Mouse (Mus musculus): ENCODE results near the gene Kcnd3. TPM values are rescaled to one million over a fixed set of nuclear protein-coding genes. Genes with fewer than 3 reads are reported as not detected.
A peak's percentile ranks its signal among the peaks of the same experiment; 100 is the strongest.

Gene Kcnd3
- total RNA-seq, 2 experiments from 2014 or later = 49.4 to 55.7 TPM

DNA sequence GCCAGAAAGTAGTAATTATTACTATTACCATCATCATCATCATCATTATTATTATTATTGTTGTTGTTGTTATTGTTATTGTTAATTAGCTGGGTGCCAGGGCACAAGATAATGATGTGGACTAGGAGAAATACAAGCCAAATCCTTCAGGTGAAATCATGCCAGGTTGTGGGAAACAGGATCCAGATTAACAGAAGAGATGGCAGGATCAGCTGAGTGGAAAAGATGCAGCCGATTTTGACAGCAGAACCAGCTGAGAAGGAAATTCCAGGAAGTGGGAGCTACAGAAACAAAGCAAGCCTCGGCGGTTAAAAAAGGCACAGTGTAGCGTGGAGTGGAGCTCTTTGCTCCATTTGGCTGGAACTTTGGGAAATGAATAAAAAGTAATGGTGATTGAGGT lies 171.0 kb downstream of the Kcnd3 start:
- intact Hi-C loops (cut with DNase I) = no loop called here
- no peak for DNase-seq (ENCODE audit: low spot score in 2 of 2)

GRCm38 (mm10) chr3:105625961-105626360 lies 173.8 kb downstream of the Kcnd3 start:
- no peak for DNase-seq (ENCODE audit: low spot score in 2 of 2)
- intact Hi-C loops (cut with DNase I) = no loop called here

GRCm38 (mm10) chr3:105627258-105627657 lies 175.1 kb downstream of the Kcnd3 start:
- no peak for DNase-seq (ENCODE audit: low spot score in 2 of 2)
- intact Hi-C loops (cut with DNase I) = no loop called here

- no peak for DNase-seq (ENCODE audit: low spot score in 2 of 2)
- intact Hi-C loops (cut with DNase I) = no loop called here
Measured at GRCm38 (mm10) chr3:105632296-105632695, 180.2 kb downstream of the Kcnd3 start.

DNA sequence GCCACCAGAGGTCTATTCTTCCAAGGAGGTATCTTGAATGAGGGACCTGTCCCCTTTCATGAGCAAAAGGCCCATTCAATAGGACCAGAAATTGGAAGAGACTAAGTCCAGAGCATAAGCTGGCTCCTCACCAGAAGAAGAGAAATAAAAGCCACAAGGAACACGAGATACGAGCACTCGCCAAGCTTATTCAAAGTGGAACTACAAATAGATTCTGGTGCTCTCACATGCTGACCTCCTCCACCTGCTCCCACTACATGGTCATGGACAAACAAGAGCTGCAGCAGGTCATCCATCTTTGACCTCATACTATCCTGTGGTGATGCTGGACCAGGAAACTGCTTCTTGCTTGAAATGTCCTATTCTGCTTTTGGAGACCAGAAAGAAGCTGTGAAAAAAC lies 180.9 kb downstream of the Kcnd3 start:
- intact Hi-C loops (cut with DNase I) = no loop called here
- no peak for DNase-seq (ENCODE audit: low spot score in 2 of 2)

GRCm38 (mm10) chr3:105642186-105642585 lies 190.1 kb downstream of the Kcnd3 start:
- intact Hi-C loops (cut with DNase I) = no loop called here
- DNase-seq (ENCODE audit: low spot score in 2 of 2) = peak; percentile 21 to 34

GRCm38 (mm10) chr3:105643566-105643965 lies 191.4 kb downstream of the Kcnd3 start:
- no peak for DNase-seq (ENCODE audit: low spot score in 2 of 2)
- intact Hi-C loops (cut with DNase I) = no loop called here

DNA sequence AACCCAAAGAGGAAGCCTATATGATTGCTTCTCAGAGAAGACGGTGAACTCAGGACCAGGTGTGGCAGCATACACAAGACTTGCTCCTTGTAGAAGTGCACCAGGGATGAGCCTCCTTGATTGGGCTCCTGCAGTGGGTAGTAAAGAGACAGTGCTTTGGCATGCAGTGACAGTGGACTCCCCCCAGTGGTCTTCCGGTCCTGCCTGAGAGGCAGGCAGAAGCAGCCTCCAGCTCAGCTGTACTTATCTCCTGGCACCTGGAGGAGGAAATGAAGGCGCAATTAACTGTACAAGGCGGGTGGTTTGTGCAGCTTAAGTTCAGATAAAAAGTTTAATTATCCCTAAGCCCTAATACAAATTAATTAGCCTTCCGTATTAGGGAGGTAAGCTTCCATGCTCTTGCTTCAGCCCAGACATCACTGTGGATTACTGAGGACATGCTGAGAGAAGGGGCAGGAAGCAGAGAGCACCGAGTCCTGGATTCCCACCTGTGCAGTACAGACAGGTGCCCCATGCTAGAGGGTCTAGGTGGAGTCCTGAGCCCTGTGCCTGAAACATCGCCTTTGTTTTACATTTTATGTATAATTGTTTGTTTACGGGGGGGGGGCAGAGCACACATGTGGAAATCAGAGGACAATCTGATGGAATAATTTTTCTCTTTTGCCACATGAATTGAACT lies 196.9 kb downstream of the Kcnd3 start:
- intact Hi-C loops (cut with DNase I) = no loop called here
- DNase-seq (ENCODE audit: low spot score in 2 of 2) = no peak

DNA sequence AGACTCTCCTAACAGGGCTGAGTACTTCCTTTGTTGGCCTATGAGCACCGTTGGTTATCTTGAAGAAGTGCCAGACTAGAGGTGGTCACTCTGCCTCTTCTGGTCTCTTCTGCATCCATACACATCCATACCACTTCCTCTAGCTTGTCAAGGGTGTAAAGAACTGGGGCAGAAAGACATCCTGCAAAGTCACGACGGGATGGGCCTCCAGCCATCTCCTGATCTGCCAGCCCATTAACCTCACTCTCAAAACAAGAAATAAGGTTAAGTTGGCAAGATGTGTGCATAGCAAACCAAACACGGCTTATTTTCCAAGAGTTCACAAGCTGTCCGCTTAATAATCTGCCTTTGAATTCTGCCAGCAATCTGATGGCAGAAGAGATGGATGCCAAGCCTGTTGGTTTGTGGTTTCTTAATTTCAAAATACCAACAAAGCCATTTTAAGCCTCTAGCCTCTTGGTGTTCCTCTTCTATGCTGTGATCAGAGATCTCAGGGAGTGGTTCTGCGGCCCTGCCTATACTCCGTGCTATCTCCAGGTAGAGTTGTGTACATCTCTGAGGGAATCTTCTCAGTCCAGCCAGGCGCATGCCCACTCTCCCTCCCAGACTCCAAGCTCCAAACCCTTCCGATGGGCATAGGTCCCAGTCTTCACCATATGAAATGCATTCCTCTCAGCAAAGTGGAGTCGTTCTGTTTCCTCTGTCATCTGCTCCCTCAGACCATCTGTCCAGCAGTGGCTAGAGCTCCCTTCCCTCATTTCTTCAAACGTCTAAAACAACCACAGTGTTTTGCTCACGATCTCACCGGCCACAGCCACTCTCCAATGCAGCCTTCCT lies 201.6 kb downstream of the Kcnd3 start:
- intact Hi-C loops (cut with DNase I) = no loop called here

GRCm38 (mm10) chr3:105655031-105655585 lies 203.0 kb downstream of the Kcnd3 start:
- no peak for DNase-seq (ENCODE audit: low spot score in 2 of 2)
- intact Hi-C loops (cut with DNase I) = no loop called here

More for the DNA sequence above, 201.6 kb downstream of the Kcnd3 start:
- peak in 1 of 2 experiments; percentile 68 for DNase-seq (ENCODE audit: low spot score in 2 of 2)

- no peak for DNase-seq (ENCODE audit: low spot score in 2 of 2)
- intact Hi-C loops (cut with DNase I) = no loop called here
Measured at GRCm38 (mm10) chr3:105660530-105660929, 208.4 kb downstream of the Kcnd3 start.

DNA sequence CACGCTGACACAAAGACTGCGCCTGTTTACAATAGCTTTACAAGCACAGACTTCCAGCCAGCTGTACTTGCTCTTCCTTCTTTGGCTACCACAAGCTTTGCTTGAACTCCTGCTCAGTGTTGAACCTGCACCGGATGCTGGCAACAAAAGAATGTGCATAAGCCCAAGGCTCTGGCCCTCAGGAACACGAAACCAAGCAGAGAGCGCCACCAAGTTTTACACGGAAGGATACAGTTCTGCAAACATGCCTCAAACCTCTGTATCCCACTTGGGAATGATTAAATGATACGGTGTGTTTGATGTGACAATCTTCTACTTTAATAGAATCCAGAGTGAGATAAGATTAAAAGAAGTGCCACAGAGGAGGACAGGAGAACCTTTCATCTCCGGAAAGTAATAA lies 210.9 kb downstream of the Kcnd3 start:
- no peak for DNase-seq (ENCODE audit: low spot score in 2 of 2)
- intact Hi-C loops (cut with DNase I) = no loop called here

DNA sequence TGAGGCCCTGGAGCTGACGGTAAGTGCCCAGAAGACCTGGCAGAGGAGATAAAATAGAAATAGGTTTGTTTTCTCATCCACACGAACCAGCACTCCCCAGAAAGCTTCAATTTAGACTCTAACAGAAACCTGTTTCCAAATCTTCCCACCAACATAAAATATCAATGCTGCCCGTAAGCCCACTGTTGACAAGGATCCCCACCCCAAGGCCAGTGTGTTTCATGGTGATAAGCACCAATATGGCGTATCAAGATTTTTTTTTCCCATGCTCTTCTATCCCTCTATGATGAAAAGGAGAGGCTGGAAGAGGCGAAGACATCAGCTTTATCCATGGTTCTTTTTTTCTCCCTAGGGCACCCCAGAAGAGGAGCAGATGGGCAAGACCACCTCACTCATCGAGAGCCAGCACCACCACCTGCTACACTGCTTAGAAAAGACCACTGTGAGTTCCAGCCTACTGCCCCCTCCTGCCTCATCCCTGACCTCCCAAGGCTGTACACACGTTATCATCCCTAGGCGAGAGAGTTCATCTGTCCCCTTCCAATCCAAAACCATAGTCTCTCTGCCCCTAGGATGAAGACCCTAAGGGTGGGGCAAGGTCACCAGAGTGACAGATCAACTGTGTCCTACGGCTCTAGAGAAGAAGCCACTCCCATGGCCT lies 213.1 kb downstream of the Kcnd3 start:
- intact Hi-C loops (cut with DNase I) = loop anchor here (5.0 kb wide), 1 partner anchor 213 kb away; the partner anchor contains the start of gene Kcnd3
- DNase-seq (ENCODE audit: low spot score in 2 of 2) = no peak

- no peak for DNase-seq (ENCODE audit: low spot score in 2 of 2)
- intact Hi-C loops (cut with DNase I) = loop anchor here (5.0 kb wide), 1 partner anchor 215 kb away; the partner anchor contains the start of gene Kcnd3
Measured at GRCm38 (mm10) chr3:105666996-105667523, 214.9 kb downstream of the Kcnd3 start.

- intact Hi-C loops (cut with DNase I) = loop anchor here (5.0 kb wide), 1 partner anchor 216 kb away; the partner anchor contains the start of gene Kcnd3
- peak; percentile 16 to 72 for DNase-seq (ENCODE audit: low spot score in 2 of 2)
Measured at GRCm38 (mm10) chr3:105668161-105668560, 216.0 kb downstream of the Kcnd3 start.

DNA sequence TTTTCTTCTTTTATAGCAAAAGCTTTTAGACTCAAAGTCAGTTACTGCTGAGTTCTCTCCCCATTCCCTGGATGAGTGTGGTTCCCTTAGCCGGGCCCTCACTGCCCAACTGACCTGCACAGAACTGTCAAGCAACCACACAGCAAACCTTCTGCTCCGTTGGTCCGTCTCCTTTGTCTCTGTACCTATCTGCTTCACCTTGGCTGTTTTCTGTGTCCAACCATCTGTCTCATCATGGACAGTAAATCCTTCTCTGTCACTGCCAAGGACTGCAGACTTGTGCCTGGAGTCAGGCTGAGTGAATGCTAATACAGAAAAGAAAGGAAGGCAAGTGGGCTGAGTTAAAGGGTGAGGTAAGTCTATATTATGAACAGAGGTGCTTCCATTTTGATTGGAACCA lies 217.6 kb downstream of the Kcnd3 start:
- intact Hi-C loops (cut with DNase I) = loop anchor here (5.0 to 10.0 kb wide), 2 partner anchors 217 to 775 kb away; partner anchors contain the start of gene Kcnd3
- DNase-seq (ENCODE audit: low spot score in 2 of 2) = no peak

DNA sequence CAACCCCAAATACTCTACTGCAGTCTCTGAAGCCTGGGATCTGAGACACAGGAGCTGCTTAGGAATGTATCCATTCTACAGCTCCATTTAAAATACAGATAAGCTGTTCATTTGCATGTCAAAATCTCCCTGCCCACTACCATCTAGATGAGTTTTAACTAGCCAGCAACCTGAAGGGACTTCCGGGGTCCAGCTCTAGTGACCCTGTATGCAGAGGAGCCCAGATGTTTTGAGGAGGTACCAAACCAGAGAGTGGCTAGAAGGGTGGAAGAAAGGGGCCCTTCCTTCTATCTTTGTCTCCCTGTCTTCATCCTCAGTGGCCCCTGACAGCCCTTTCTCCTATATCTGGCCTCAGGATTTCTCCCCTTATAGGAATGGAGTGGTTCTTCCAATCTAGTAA lies 218.7 kb downstream of the Kcnd3 start:
- intact Hi-C loops (cut with DNase I) = loop anchor here (10.0 kb wide), 1 partner anchor 774 kb away; no protein-coding TSS in a partner anchor
- no peak for DNase-seq (ENCODE audit: low spot score in 2 of 2)

GRCm38 (mm10) chr3:105674595-105675218 lies 222.6 kb downstream of the Kcnd3 start:
- peak; percentile 71 to 87 for DNase-seq (ENCODE audit: low spot score in 2 of 2)
- intact Hi-C loops (cut with DNase I) = loop anchor here (2.0 to 10.0 kb wide), 2 partner anchors 52 to 770 kb away; no protein-coding TSS in a partner anchor

- DNase-seq (ENCODE audit: low spot score in 2 of 2) = no peak
- intact Hi-C loops (cut with DNase I) = loop anchor here (2.0 to 10.0 kb wide), 2 partner anchors 51 to 769 kb away; no protein-coding TSS in a partner anchor
Measured at GRCm38 (mm10) chr3:105675932-105676331, 223.8 kb downstream of the Kcnd3 start.
